Mouse (Mus musculus): ENCODE measurements at regions not wholly inside any gene's neighbourhood (a gene's known extent, or its start where the extent isn't known, plus 50 kb on each side); places are given as distances from the start of the nearest gene placed in this dataset.

GRCm38 (mm10) chr2:73987441-73988105, 76.4 kb upstream of the Atp5g3 start:
- no peak for DNase-seq (ENCODE audit: low spot score)

- no peak for DNase-seq (ENCODE audit: low spot score)
These were observed 74.8 kb upstream of the Atp5g3 start for GRCm38 (mm10) chr2:73985911-73986250.

GRCm38 (mm10) chr2:73985238-73985910, 74.2 kb upstream of the Atp5g3 start:
- DNase-seq (ENCODE audit: low spot score) = no peak

- DNase-seq (ENCODE audit: low spot score) = no peak
These were observed 72.0 kb upstream of the Atp5g3 start for GRCm38 (mm10) chr2:73983166-73983565.

- no peak for DNase-seq (ENCODE audit: low spot score)
These were observed 66.9 kb upstream of the Atp5g3 start for GRCm38 (mm10) chr2:73978072-73978471.

GRCm38 (mm10) chr2:73973774-73974173, 62.6 kb upstream of the Atp5g3 start:
- DNase-seq (ENCODE audit: low spot score) = no peak

GRCm38 (mm10) chr2:73967618-73968017, 56.5 kb upstream of the Atp5g3 start:
- no peak for DNase-seq (ENCODE audit: low spot score)

- DNase-seq (ENCODE audit: low spot score) = peak; percentile 22
These were observed 54.5 kb upstream of the Atp5g3 start for GRCm38 (mm10) chr2:73965595-73965994.
